Mouse (Mus musculus) neural tube, embryonic 14.5 days (tissue): Measurements from ENCODE around the gene Kif13a. TPM values are rescaled to one million over a fixed set of nuclear protein-coding genes. Genes with fewer than 3 reads are reported as not detected.

Source experiments
- ATAC-seq: fragments of 200-750 bp; cut with Nextera tagmentation; 2 replicates; pipeline ENCODE4 v1.8.0; 2017; ENCODE audit warnings: low read depth, mild to moderate bottlenecking, moderate TSS enrichment, moderate library complexity
- H3K27ac ChIP-seq: fragments of 300-500 bp; sonication (generic); 2 replicates; pipeline ENCODE4 v1.5.1; 2014; ENCODE audit warnings: low read depth, mild to moderate bottlenecking, control low read depth, low read length, moderate library complexity, mixed read lengths
- H3K27me3 ChIP-seq: fragments of 300-500 bp; sonication (generic); 2 replicates; pipeline ENCODE4 v1.6.1; 2014; ENCODE audit warnings: low read length; ENCODE audit not compliant: control insufficient read depth, insufficient read depth
- H3K36me3 ChIP-seq: fragments of 300-500 bp; sonication (generic); 2 replicates; pipeline ENCODE4 v1.6.1; 2014; ENCODE audit warnings: low read length, mixed read lengths; ENCODE audit not compliant: control insufficient read depth, insufficient read depth
- H3K4me1 ChIP-seq: fragments of 300-500 bp; sonication (generic); 2 replicates; pipeline ENCODE4 v1.6.1; 2014; ENCODE audit warnings: low read length; ENCODE audit not compliant: control insufficient read depth, insufficient read depth
- H3K4me2 ChIP-seq: fragments of 300-500 bp; sonication (generic); 2 replicates; pipeline ENCODE4 v1.6.1; 2014; ENCODE audit warnings: mild to moderate bottlenecking, low read depth, low read length, control low read depth
- H3K4me3 ChIP-seq: fragments of 300-500 bp; sonication (generic); 2 replicates; pipeline ENCODE4 v1.5.1; 2014; ENCODE audit warnings: low read depth, low read length, control low read depth, mixed read lengths
- H3K9ac ChIP-seq: fragments of 300-500 bp; sonication (generic); replicated peaks from 2 replicates; pipeline ENCODE4 v1.6.1; 2014; ENCODE audit warnings: low read depth, mild to moderate bottlenecking, control low read depth, low read length, mixed read lengths
- H3K9me3 ChIP-seq: fragments of 300-500 bp; sonication (generic); 2 replicates; pipeline ENCODE4 v1.6.1; 2016; ENCODE audit warnings: low read length; ENCODE audit not compliant: control insufficient read depth
- WGBS: fragments of 180-500 bp; shearing (Covaris S2); extraction: QIAGEN DNeasy Blood & Tissue Kit; methylation state at CpG from one replicate; pipeline ENCODE4 v1.1.7; 2014; 5-methylcytosine and 5-hydroxymethylcytosine counted together
- polyA plus RNA-seq: library from polyadenylated mRNA; unstranded; fragments of >200 nt; fragmentation: Nextera tagmentation; extraction: Ambion mirVana; gene quantifications from 2 replicates; pipeline ENCODE4 v1.2.1, GENCODE M21; 2014

Kif13a gene
- polyA plus RNA-seq, 1 experiment from 2014 or later, result 10.4 TPM

GRCm38 (mm10) chr13:46736479-46736865 is 193.2 kb downstream of the Kif13a start:
- 5% methylated on average over 12 of the region's 12 CpGs for WGBS
- no peak for ATAC-seq

DNA sequence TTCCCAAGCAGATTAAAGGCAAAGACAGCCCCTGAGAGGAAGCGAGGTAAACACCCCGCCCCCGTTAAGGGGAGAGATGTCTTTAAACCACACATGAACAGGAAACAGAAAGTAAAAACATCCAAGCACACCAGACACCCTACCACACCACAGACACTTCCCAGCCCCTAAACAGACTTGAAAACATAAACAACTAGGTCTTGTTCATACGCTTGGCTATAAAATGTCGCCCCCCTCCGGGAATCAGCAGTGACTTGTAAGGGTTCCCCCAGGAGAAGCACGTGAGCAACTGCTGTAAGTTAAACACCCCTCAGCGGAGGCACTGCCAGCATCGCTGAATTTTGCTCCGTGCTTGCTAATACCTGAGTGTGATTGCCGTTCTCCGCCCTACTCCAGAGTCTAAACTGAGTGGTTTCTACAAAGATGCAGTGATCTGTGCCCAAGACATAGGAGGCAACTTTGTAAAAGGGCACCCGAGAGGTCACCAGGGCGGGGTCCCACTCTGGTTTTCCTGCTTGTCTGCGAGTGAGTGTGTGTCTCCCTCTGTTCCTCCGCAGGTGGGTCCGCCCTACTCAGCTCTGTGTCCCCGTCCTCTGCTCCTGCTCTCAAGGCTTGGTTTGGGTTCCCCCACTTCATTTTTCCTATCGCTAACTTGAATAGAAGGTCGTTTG is 193.7 kb downstream of the Kif13a start:
- Histone ChIP-seq H3K36me3 (no peaks in the 10 kb centered on the region), H3K27me3 (no peaks in the 10 kb centered on the region), H3K4me1 (peaks cover 5% of the 10 kb centered on the region), H3K4me3 (peak overlapping the region; percentile 28), H3K9me3 (no peaks in the 10 kb centered on the region), H3K4me2 (peak overlapping the region; percentile 69), H3K9ac (peak overlapping the region; percentile 37), H3K27ac (no peak overlapping the region)
- peak; percentile 34 for ATAC-seq
- under 1% methylated on average over 20 of the region's 20 CpGs for WGBS

More at GRCm38 (mm10) chr13:46736479-46736865, 193.2 kb downstream of the Kif13a start:
- H3K9me3 ChIP-seq, result no peaks in the 10 kb centered on the region
- no peak overlapping the region for H3K9ac ChIP-seq
- H3K4me2 ChIP-seq, result peak overlapping the region; percentile 69
- peak overlapping the region; percentile 28 for H3K4me3 ChIP-seq
- H3K27ac ChIP-seq, result no peak overlapping the region
- H3K36me3 ChIP-seq, result no peaks in the 10 kb centered on the region
- no peaks in the 10 kb centered on the region for H3K27me3 ChIP-seq
- peaks cover 5% of the 10 kb centered on the region for H3K4me1 ChIP-seq

DNA sequence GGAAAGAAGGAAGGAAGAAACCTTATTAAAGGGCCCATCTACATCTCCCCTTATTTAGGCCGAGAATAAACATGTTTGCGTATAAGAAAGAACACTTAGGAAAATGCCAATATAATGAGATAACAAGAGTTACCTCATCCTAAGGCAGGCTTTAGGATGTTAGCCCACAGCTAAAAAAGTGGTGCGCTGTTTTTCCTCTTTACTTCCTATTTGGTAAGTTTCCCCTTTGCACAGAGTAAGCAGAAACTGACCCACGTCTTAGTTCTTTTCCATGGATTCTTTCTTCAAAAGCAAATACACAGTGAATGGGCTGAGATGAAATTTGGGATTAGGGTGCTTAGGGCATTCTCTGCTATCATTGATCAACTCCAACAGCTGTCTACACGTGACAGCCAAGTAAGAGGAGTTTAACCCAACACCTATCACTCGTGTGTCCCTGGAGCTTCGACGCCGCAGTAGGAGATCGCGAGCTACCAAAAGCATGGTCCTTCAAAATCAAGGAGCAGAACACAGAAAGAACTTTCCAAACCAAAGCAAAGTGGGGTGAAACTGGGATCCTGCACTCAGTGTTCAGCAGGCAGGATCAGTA is 194.4 kb downstream of the Kif13a start:
- peak overlapping the region; percentile 69 for H3K4me2 ChIP-seq
- peaks cover 5% of the 10 kb centered on the region for H3K4me1 ChIP-seq
- WGBS, result 49% methylated on average over 11 of the region's 11 CpGs
- H3K4me3 ChIP-seq, result peak overlapping the region; percentile 28; the same call in 1 of the 2 replicates
- no peak for ATAC-seq
- H3K36me3 ChIP-seq, result no peaks in the 10 kb centered on the region
- H3K27me3 ChIP-seq, result no peaks in the 10 kb centered on the region
- H3K9ac ChIP-seq, result peak overlapping the region; percentile 37; the same call in 1 of the 2 replicates
- H3K27ac ChIP-seq, result no peak overlapping the region
- H3K9me3 ChIP-seq, result no peaks in the 10 kb centered on the region

GRCm38 (mm10) chr13:46729998-46730397 is 199.7 kb downstream of the Kif13a start:
- ATAC-seq, result no peak
- 77% methylated on average over 2 of the region's 2 CpGs for WGBS

GRCm38 (mm10) chr13:46728411-46728810 is 201.3 kb downstream of the Kif13a start:
- 26% methylated on average over 5 of the region's 5 CpGs for WGBS
- H3K4me2 ChIP-seq, result peak overlapping the region; percentile 55
- peaks cover 9% of the 10 kb centered on the region for H3K4me1 ChIP-seq
- ATAC-seq, result peak; percentile 11; the same call in 1 of the 2 replicates
- H3K9me3 ChIP-seq, result no peaks in the 10 kb centered on the region
- H3K4me3 ChIP-seq, result peak overlapping the region; percentile 99
- no peaks in the 10 kb centered on the region for H3K36me3 ChIP-seq
- H3K27me3 ChIP-seq, result no peaks in the 10 kb centered on the region
- H3K9ac ChIP-seq, result peak overlapping the region; percentile 64; the same call in 1 of the 2 replicates
- peak overlapping the region; percentile 97 for H3K27ac ChIP-seq

More at GRCm38 (mm10) chr13:46729998-46730397, 199.7 kb downstream of the Kif13a start:
- H3K4me1 ChIP-seq, result peaks cover 9% of the 10 kb centered on the region
- no peaks in the 10 kb centered on the region for H3K9me3 ChIP-seq
- H3K9ac ChIP-seq, result no peak overlapping the region
- H3K4me3 ChIP-seq, result no peak overlapping the region
- no peak overlapping the region for H3K27ac ChIP-seq
- no peak overlapping the region for H3K4me2 ChIP-seq
- H3K36me3 ChIP-seq, result no peaks in the 10 kb centered on the region
- no peaks in the 10 kb centered on the region for H3K27me3 ChIP-seq

DNA sequence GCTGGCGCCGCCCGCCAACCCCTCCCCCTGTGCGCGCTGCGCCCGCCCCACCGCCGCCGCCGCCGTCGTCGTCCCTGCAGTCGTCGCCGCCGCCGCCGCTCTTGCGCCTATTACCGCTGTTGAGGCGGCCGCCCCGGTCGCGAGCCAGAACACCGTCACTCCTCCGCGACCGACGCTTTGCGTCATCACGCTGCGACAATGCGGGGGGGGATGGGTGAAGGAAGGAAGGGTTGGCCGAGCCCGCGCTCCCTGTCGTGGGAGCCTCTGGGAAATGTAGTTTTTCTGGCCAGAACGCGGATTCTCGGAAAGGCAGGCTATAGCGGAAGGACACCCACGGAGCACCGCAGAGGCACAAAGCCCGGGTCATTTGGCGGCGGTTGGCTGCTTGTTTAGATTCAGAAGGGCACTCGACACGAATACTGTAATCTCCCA is 201.8 kb downstream of the Kif13a start, which contains the start of gene Nup153:
TSS of gene Nup153 (minus strand) at position 104 of the 432 bp plus-strand sequence.
- H3K27ac ChIP-seq, result peak within 1 kb of the TSS; percentile 97
- peak; percentile 96 for ATAC-seq
- H3K36me3 ChIP-seq, result no peaks in the 10 kb centered on the region
- 0% methylated on average over 50 of the region's 51 CpGs for WGBS
- H3K9ac ChIP-seq, result peak within 1 kb of the TSS; percentile 94
- H3K4me2 ChIP-seq, result peak within 1 kb of the TSS; percentile 93
- H3K4me3 ChIP-seq, result peak within 1 kb of the TSS; percentile 99
- peaks cover 9% of the 10 kb centered on the region for H3K4me1 ChIP-seq
- H3K9me3 ChIP-seq, result no peaks in the 10 kb centered on the region
- H3K27me3 ChIP-seq, result no peaks in the 10 kb centered on the region

- ATAC-seq, result peak; percentile 86
- under 1% methylated on average over 42 of the region's 85 CpGs for WGBS
- Histone ChIP-seq H3K27me3 (no peaks in the 10 kb centered on the region), H3K9me3 (no peaks in the 10 kb centered on the region), H3K4me3 (peak overlapping the region; percentile 99), H3K27ac (peak overlapping the region; percentile 97), H3K9ac (peak overlapping the region; percentile 94), H3K4me2 (peak overlapping the region; percentile 93), H3K4me1 (peaks cover 9% of the 10 kb centered on the region), H3K36me3 (no peaks in the 10 kb centered on the region)
These were observed 202.4 kb downstream of the Kif13a start for GRCm38 (mm10) chr13:46727038-46727836.

DNA sequence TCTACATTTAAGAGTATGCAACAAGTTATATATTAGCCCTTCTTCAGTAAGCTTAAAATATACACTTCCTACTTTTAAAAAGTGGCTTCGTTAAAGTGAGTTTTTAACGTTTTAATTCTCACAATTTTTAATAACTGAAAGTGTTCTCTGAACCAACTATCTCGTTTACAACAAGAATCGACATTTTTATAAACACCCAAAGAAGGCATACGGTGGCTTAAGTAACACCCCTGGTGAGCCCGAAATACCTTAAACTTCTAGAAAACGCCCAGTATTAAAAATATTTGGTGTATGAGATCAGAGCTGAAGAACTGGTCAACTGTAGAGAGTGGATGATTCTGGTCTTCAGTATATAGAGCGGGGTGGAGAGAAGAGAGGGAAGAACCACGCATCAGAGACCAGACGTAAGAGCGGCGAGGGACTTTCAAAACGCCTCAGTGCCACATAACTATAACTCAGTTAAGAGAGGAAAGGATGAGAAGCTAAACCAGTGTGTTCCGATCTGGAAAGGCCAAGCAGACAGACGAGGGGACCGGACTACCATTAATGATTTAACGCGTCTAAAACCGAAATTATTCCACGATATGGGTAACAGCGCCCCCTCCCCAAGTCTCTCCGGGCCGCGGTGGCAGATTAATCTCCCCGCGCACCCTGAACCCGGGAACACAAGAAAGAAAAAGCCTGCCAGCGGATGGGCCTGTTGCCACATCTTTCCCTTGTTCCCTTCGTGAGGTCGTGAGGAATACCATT is 203.2 kb downstream of the Kif13a start:
- H3K36me3 ChIP-seq, result no peaks in the 10 kb centered on the region
- H3K27me3 ChIP-seq, result no peaks in the 10 kb centered on the region
- peak overlapping the region; percentile 99 for H3K4me3 ChIP-seq
- ATAC-seq, result no peak
- H3K9me3 ChIP-seq, result no peaks in the 10 kb centered on the region
- peak overlapping the region; percentile 97 for H3K27ac ChIP-seq
- WGBS, result under 1% methylated on average over 30 of the region's 30 CpGs
- peak overlapping the region; percentile 94 for H3K9ac ChIP-seq
- peaks cover 9% of the 10 kb centered on the region for H3K4me1 ChIP-seq
- peak overlapping the region; percentile 93 for H3K4me2 ChIP-seq
